Mouse (Mus musculus): ENCODE results near the gene Cldn15.

DNA sequence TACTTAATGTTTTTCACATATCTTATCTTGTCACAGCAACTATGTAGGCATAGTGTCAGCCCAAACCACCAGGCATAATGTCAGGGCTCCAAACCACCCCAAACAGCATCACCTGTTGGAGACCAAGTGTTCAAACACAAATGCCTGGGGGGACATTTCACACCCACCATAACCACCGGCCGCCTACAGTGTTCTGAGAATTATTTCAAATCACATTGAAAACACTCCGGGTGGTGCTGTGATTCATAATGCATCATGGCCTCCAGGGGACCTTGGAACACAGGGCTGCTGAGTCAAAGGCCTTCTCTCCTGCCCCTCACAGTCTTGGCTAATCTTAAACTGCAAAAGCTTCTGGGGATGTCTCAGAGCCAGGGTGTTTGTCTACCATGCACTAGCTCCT, 49.5 kb downstream of the Cldn15 start:
- TF ChIP-seq CTCF (IDR thresholded peaks at IDR 0.05; ENCODE audit: borderline replicate concordance, extremely low read depth, insufficient read depth, insufficient read length) (no peak), POLR2A (IDR thresholded peaks at IDR 0.05; ENCODE audit: borderline replicate concordance, extremely low read depth, insufficient read depth, insufficient read length, poor library complexity, severe bottlenecking) (no peak)
